Mouse (Mus musculus): ENCODE data around the gene Npc2. TPM values are rescaled to one million over a fixed set of nuclear protein-coding genes. Genes with fewer than 3 reads are reported as not detected.

Npc2 gene
- polyA plus RNA-seq, 1 experiment from 2014 or later: 56.6 TPM

DNA sequence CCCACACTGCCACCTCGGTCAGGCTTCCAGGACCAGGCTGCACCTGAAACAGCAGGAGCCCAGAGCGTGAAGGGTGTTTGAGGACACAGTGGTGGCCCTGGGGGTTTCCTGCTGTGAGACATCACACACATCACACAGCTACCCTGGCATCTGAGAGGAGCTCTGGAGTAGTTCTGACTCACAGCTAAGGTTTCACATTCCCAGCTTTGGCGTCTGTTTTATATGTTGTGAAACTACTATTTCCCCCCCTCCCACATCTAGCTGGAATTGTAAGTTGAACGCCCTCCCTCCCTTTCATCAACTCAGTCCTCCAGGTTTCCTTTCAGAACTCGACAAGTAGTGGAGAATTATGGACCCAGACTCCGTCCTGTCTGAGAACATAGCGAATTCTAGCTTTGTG, 8.2 kb downstream of the Npc2 start:
- no peaks in the 10 kb centered on the region for H3K9me3 ChIP-seq (ENCODE audit: control insufficient read depth, low read length)
- no peak overlapping the region for H3K9ac ChIP-seq (ENCODE audit: low read length)
- no peaks in the 10 kb centered on the region for H3K27me3 ChIP-seq (ENCODE audit: control insufficient read depth, insufficient read depth, low read length)
- H3K27ac ChIP-seq (replicated peaks in 1 of 2; ENCODE audit: control insufficient read depth in 1 of 2, insufficient read depth in 1 of 2, low read depth in 2 of 2, low read length in 2 of 2): no peak overlapping the region
- peaks cover 2 to 4% of the 10 kb centered on the region in 2 experiments; a peak in 2 of 4 replicates for H3K4me1 ChIP-seq (ENCODE audit: control insufficient read depth in 2 of 2, insufficient read depth in 2 of 2, low read length in 2 of 2)
- no peak overlapping the region for H3K4me3 ChIP-seq (ENCODE audit: control insufficient read depth in 1 of 2, insufficient read depth in 1 of 2, low read depth in 1 of 2, low read length in 2 of 2)
- no peak overlapping the region for H3K4me2 ChIP-seq (ENCODE audit: low read length)
- WGBS: 68% methylated on average over 7 of the region's 7 CpGs
- ATAC-seq (ENCODE audit: insufficient number of reproducible peaks, insufficient read depth, low FRiP score, low read depth): no peak
- H3K36me3 ChIP-seq (ENCODE audit: control insufficient read depth, insufficient read depth, low read length): peaks cover 49% of the 10 kb centered on the region

DNA sequence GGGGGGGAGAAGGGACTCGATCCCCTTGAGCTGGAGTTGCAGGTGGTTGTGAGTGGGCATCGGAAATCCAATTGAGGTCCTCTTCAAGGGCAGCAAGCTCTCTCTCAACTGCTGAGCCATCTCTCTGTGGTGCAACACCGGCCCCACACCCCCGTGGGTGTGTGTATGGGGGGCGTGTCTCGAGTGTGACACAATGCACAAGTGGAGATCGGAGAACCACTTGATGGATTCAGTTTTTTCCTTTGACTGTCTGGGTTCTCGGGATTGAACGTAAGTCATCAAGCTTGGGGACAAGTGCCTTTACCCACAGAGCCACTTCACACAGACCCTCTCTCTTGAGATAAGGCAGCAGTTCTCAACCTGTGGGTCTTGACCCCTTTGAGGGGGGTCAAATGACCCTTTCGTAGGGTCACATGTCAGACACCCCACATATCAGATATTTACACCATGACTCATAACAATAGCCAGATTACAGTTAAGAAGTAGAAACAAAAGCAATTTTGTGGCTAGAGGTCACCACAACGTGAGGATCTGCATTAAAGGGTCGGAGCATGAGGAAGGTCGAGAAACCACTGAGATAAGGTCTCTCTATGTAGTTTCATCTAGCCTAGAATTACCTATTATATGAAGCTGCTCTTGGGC, 9.3 kb downstream of the Npc2 start:
- Histone ChIP-seq H3K9ac (ENCODE audit: low read length) (no peak overlapping the region), H3K4me3 (ENCODE audit: control insufficient read depth in 1 of 2, insufficient read depth in 1 of 2, low read depth in 1 of 2, low read length in 2 of 2) (no peak overlapping the region), H3K36me3 (ENCODE audit: control insufficient read depth, insufficient read depth, low read length) (peaks cover 49% of the 10 kb centered on the region), H3K4me2 (ENCODE audit: low read length) (no peak overlapping the region), H3K27me3 (ENCODE audit: control insufficient read depth, insufficient read depth, low read length) (no peaks in the 10 kb centered on the region), H3K4me1 (ENCODE audit: control insufficient read depth in 2 of 2, insufficient read depth in 2 of 2, low read length in 2 of 2) (peaks cover 2 to 4% of the 10 kb centered on the region in 2 experiments; a peak in 2 of 4 replicates), H3K9me3 (ENCODE audit: control insufficient read depth, low read length) (no peaks in the 10 kb centered on the region), H3K27ac (replicated peaks in 1 of 2; ENCODE audit: control insufficient read depth in 1 of 2, insufficient read depth in 1 of 2, low read depth in 2 of 2, low read length in 2 of 2) (no peak overlapping the region)
- 60% methylated on average over 13 of the region's 13 CpGs for WGBS
- no peak for ATAC-seq (ENCODE audit: insufficient number of reproducible peaks, insufficient read depth, low FRiP score, low read depth)

DNA sequence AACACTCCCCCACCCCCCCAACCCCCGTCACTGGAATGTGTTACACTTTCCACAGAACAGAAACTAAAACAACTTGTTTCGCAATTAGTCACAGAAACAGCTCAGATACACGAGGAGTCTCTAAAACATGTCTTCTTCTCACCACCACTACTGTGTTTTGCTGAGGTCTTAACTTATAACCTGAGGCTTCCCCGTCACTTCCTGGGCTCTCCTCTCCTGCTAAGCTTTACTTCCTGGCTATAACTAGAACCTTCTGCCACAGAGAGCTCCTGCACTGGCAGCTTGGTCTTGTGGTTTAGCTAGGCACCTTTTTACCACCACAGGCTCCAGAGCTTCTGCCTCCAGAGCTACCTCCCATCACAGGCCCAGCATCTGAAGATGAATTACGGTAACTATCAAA, 10.4 kb downstream of the Npc2 start:
- H3K27me3 ChIP-seq (ENCODE audit: control insufficient read depth, insufficient read depth, low read length): no peaks in the 10 kb centered on the region
- H3K4me1 ChIP-seq (ENCODE audit: control insufficient read depth in 2 of 2, insufficient read depth in 2 of 2, low read length in 2 of 2): peaks cover 2 to 4% of the 10 kb centered on the region in 2 experiments; a peak in 2 of 4 replicates
- H3K4me2 ChIP-seq (ENCODE audit: low read length): no peak overlapping the region
- H3K27ac ChIP-seq (replicated peaks in 1 of 2; ENCODE audit: control insufficient read depth in 1 of 2, insufficient read depth in 1 of 2, low read depth in 2 of 2, low read length in 2 of 2): no peak overlapping the region
- no peaks in the 10 kb centered on the region for H3K9me3 ChIP-seq (ENCODE audit: control insufficient read depth, low read length)
- peaks cover 57% of the 10 kb centered on the region for H3K36me3 ChIP-seq (ENCODE audit: control insufficient read depth, insufficient read depth, low read length)
- no peak overlapping the region for H3K4me3 ChIP-seq (ENCODE audit: control insufficient read depth in 1 of 2, insufficient read depth in 1 of 2, low read depth in 1 of 2, low read length in 2 of 2)
- H3K9ac ChIP-seq (ENCODE audit: low read length): no peak overlapping the region
- ATAC-seq (ENCODE audit: insufficient number of reproducible peaks, insufficient read depth, low FRiP score, low read depth): no peak
- 88% methylated on average over 5 of the region's 5 CpGs for WGBS

DNA sequence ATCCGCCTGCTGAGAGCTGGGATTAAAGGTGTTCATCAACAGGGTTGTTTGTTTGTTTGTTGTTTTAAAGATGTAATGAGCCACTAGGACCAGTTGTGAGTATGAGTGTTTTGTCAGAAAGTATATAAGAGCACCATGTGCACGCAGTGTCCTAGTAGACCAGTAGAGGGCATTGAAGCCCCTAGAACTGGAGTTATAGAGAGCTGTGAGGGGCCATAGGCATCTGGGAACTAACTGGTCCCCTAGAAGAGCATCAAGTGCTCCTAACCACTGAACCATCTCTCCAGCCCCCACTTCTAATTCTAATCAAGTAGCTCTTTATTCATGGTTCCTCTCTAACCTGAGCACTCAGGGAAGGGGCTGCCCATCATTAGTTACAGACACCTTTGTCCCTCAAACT, 13.9 kb downstream of the Npc2 start:
- H3K9ac ChIP-seq (ENCODE audit: low read length): no peak overlapping the region
- 70% methylated on average over 2 of the region's 2 CpGs for WGBS
- H3K4me3 ChIP-seq (ENCODE audit: control insufficient read depth in 1 of 2, insufficient read depth in 1 of 2, low read depth in 1 of 2, low read length in 2 of 2): no peak overlapping the region
- ATAC-seq (ENCODE audit: insufficient number of reproducible peaks, insufficient read depth, low FRiP score, low read depth): no peak
- H3K4me1 ChIP-seq (ENCODE audit: control insufficient read depth in 2 of 2, insufficient read depth in 2 of 2, low read length in 2 of 2): peaks cover 0 to 4% of the 10 kb centered on the region in 2 experiments; a peak in 1 of 4 replicates
- H3K4me2 ChIP-seq (ENCODE audit: low read length): no peak overlapping the region
- no peaks in the 10 kb centered on the region for H3K27me3 ChIP-seq (ENCODE audit: control insufficient read depth, insufficient read depth, low read length)
- no peaks in the 10 kb centered on the region for H3K9me3 ChIP-seq (ENCODE audit: control insufficient read depth, low read length)
- H3K36me3 ChIP-seq (ENCODE audit: control insufficient read depth, insufficient read depth, low read length): peaks cover 66% of the 10 kb centered on the region
- H3K27ac ChIP-seq (replicated peaks in 1 of 2; ENCODE audit: control insufficient read depth in 1 of 2, insufficient read depth in 1 of 2, low read depth in 2 of 2, low read length in 2 of 2): no peak overlapping the region

- Histone ChIP-seq H3K27ac (replicated peaks in 1 of 2; ENCODE audit: control insufficient read depth in 1 of 2, insufficient read depth in 1 of 2, low read depth in 2 of 2, low read length in 2 of 2) (no peak overlapping the region), H3K36me3 (ENCODE audit: control insufficient read depth, insufficient read depth, low read length) (peaks cover 49% of the 10 kb centered on the region), H3K9ac (ENCODE audit: low read length) (no peak overlapping the region), H3K4me3 (ENCODE audit: control insufficient read depth in 1 of 2, insufficient read depth in 1 of 2, low read depth in 1 of 2, low read length in 2 of 2) (no peak overlapping the region), H3K4me1 (ENCODE audit: control insufficient read depth in 2 of 2, insufficient read depth in 2 of 2, low read length in 2 of 2) (no peaks in the 10 kb centered on the region; a peak in 1 of 4 replicates), H3K27me3 (ENCODE audit: control insufficient read depth, insufficient read depth, low read length) (no peaks in the 10 kb centered on the region), H3K4me2 (ENCODE audit: low read length) (no peak overlapping the region), H3K9me3 (ENCODE audit: control insufficient read depth, low read length) (no peaks in the 10 kb centered on the region)
- no peak for ATAC-seq (ENCODE audit: insufficient number of reproducible peaks, insufficient read depth, low FRiP score, low read depth)
- WGBS: 84% methylated on average over 10 of the region's 10 CpGs
Measured at GRCm38 (mm10) chr12:84756016-84756415, 16.9 kb downstream of the Npc2 start.

DNA sequence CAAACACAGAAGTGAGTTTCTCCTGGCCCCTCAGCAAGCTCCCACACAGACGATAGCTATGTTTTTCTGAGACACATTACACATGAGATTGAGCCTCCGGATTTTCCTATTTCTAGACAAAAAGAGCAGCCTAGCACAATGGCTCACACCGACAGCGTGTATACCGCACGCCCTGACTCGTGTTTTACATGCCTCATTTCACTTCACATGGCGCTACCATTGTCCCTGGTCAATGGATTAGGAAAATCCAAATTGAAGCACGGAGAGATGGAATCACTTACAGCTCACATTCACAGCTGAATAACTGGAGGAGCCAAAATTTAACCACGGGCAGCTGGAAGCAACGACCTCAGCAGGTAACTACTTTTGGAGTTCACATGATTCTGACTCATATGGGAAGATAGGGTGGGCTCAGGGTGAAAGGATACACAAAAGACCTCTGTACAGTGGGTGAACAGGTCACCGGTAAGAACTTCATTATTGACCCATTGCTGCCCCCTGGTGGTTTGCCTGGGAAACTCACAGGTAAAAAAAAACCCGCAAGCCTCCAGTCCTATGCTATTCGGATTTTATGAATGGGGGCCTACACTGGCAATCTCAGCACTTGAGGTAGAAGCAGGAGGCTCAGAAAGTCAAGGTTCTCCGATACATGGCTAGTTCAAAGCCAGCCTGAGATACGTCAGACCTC, 17.8 kb downstream of the Npc2 start:
- no peak overlapping the region for H3K4me3 ChIP-seq (ENCODE audit: control insufficient read depth in 1 of 2, insufficient read depth in 1 of 2, low read depth in 1 of 2, low read length in 2 of 2)
- no peaks in the 10 kb centered on the region for H3K9me3 ChIP-seq (ENCODE audit: control insufficient read depth, low read length)
- WGBS: 63% methylated on average over 16 of the region's 16 CpGs
- H3K36me3 ChIP-seq (ENCODE audit: control insufficient read depth, insufficient read depth, low read length): peaks cover 45% of the 10 kb centered on the region
- H3K27me3 ChIP-seq (ENCODE audit: control insufficient read depth, insufficient read depth, low read length): no peaks in the 10 kb centered on the region
- no peak overlapping the region for H3K4me2 ChIP-seq (ENCODE audit: low read length)
- no peak overlapping the region for H3K9ac ChIP-seq (ENCODE audit: low read length)
- no peaks in the 10 kb centered on the region; a peak in 1 of 4 replicates for H3K4me1 ChIP-seq (ENCODE audit: control insufficient read depth in 2 of 2, insufficient read depth in 2 of 2, low read length in 2 of 2)
- H3K27ac ChIP-seq (replicated peaks in 1 of 2; ENCODE audit: control insufficient read depth in 1 of 2, insufficient read depth in 1 of 2, low read depth in 2 of 2, low read length in 2 of 2): no peak overlapping the region
- no peak for ATAC-seq (ENCODE audit: insufficient number of reproducible peaks, insufficient read depth, low FRiP score, low read depth)

DNA sequence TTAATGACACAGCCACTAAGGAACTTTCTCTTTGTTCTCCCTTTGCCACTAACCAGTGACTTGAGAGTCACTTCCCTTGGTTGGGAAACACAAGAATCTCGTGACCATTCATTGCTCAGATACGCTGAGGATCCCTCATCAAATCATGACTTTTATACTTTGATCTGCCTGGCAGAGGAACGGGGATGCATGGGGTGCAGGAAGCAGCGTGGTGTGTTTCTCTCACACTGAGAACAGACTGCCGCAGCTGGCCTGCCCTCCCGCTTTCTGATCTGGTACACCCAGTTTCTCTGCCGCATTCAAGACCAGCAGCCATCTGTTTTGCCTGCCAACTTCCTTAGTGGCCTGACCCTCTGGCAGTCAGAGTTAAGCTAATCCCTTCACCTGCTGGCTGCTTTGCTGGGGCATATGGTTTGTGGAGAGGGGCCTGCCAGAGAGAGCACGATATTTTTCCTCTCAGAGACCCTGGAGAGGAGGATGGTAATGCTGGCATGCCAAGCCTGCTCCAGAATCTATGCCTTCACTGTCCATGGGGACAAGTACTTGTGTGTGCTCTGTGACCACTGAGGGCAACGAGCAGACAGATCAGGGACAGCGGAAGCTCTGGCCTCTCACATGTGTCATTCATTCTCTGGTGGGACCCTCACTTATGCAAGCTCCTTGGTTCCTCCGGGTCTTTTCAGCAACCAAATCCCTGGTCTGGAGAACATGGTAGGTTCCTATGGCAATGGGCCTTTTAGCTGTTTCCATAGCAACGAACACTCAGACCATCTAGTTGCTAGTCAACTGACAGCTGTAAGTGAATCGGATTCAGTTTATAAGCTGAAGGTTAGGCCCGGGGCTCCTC, 20.6 kb downstream of the Npc2 start:
- 45% methylated on average over 14 of the region's 14 CpGs for WGBS
- H3K27ac ChIP-seq (replicated peaks in 1 of 2; ENCODE audit: control insufficient read depth in 1 of 2, insufficient read depth in 1 of 2, low read depth in 2 of 2, low read length in 2 of 2): no peak overlapping the region
- no peak overlapping the region for H3K4me2 ChIP-seq (ENCODE audit: low read length)
- H3K9me3 ChIP-seq (ENCODE audit: control insufficient read depth, low read length): no peaks in the 10 kb centered on the region
- H3K4me3 ChIP-seq (ENCODE audit: control insufficient read depth in 1 of 2, insufficient read depth in 1 of 2, low read depth in 1 of 2, low read length in 2 of 2): no peak overlapping the region
- H3K36me3 ChIP-seq (ENCODE audit: control insufficient read depth, insufficient read depth, low read length): peaks cover 24% of the 10 kb centered on the region
- no peaks in the 10 kb centered on the region; a peak in 1 of 4 replicates for H3K4me1 ChIP-seq (ENCODE audit: control insufficient read depth in 2 of 2, insufficient read depth in 2 of 2, low read length in 2 of 2)
- H3K9ac ChIP-seq (ENCODE audit: low read length): no peak overlapping the region
- no peaks in the 10 kb centered on the region for H3K27me3 ChIP-seq (ENCODE audit: control insufficient read depth, insufficient read depth, low read length)
- ATAC-seq (ENCODE audit: insufficient number of reproducible peaks, insufficient read depth, low FRiP score, low read depth): no peak
